8 mouse cellular contexts compared by ENCODE assay signal in the genomic region with DNA sequence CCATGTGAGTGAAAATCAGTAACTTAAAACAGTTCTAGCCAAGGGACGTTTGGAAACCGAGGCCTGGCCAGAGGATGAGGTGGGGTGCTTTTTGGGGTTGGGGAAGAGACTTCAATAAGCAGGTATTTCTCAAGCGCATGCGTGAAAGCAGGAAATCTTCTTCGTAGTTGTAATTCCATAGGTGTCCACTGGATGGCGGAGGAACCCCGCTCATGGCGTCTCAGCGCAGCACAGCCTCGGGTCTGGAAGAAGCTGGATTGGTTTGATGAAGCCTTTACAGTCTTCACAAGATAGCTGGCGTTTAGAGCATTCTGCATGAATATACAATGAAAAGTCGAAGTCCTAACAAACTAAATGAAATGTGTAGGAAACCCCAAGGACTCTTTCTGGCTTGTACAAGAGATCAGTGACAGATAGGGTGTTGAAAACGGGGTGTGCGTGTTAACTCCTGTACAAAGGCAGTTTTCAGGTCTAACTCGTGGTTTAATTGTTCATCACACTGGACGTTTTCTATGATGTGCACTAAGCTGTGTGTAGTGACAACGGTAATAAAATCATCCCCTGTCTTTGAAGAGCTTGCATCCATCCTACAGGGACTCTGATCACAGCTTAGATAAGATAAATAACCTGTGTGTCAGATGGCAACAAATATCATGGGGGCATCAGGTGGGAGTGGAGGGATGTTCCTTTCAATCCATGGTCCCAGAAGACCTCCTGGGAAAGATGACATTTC.
DNase-seq lines count a peak whose midpoint lies in the region; ATAC-seq lines count a peak whose summit lies in the region.

No protein-coding gene starts in this region.

- peak; percentile 81 for DNase-seq in R1 (ENCODE audit: low read depth, low spot score)
- peak; percentile 88 for DNase-seq in cerebellum, adult 9-10 months
- DNase-seq in frontal cortex, postnatal 10 days (ENCODE audit: low spot score in 2 of 2): peak; percentile 54 to 84
- peak; percentile 58 for DNase-seq in hindlimb bud, embryonic 11.5 days (ENCODE audit: extremely low spot score, low read depth, low spot score)
- DNase-seq in left cerebral cortex, adult 18-20 months (ENCODE audit: low spot score in 2 of 2): peak; percentile 84 to 89
- peak; percentile 86 for DNase-seq in mesoderm, embryonic 11.5 days (ENCODE audit: low read depth, low spot score)
- peak; percentile 83 for DNase-seq in right cerebral cortex, postnatal 25 days

- no peak for ATAC-seq in erythroblast, adult 5-6 weeks (replicated peaks; ENCODE audit: low FRiP score, poor library complexity, severe bottlenecking)
